Mouse (Mus musculus) thymus, postnatal 0 days (tissue): Measurements from ENCODE around the gene Gna14. TPM values are rescaled to one million over a fixed set of nuclear protein-coding genes. Genes with fewer than 3 reads are reported as not detected.

Experiments
- DNase-seq: peaks from one replicate; pipeline ENCODE4 v3.0.0-alpha.2; 2015; ENCODE audit warnings: low spot score
- polyA plus RNA-seq: library from polyadenylated mRNA; unstranded; fragments of >200 nt; fragmentation: Nextera tagmentation; extraction: Ambion mirVana; gene quantifications from 2 replicates; pipeline ENCODE4 v1.2.1, GENCODE M21; 2015

Gene Gna14
- polyA plus RNA-seq: 1.2 and 1.3 TPM in 2 replicates

GRCm38 (mm10) chr19:16435531-16436231, at the start of gene Gna14:
Gene Gna14, plus strand, starts transcription at chr19:16435762.
- DNase-seq: peak; percentile 61

GRCm38 (mm10) chr19:16386514-16386913, 49.0 kb upstream of the Gna14 start:
- DNase-seq: no peak

- no peak for DNase-seq
Observed at GRCm38 (mm10) chr19:16390192-16390795, 45.3 kb upstream of the Gna14 start.

GRCm38 (mm10) chr19:16394381-16394780, 41.2 kb upstream of the Gna14 start:
- DNase-seq: no peak

- DNase-seq: no peak
Observed at GRCm38 (mm10) chr19:16403101-16403500, 32.5 kb upstream of the Gna14 start.

- no peak for DNase-seq
Observed at GRCm38 (mm10) chr19:16407727-16408126, 27.8 kb upstream of the Gna14 start.

- DNase-seq: no peak
Observed at GRCm38 (mm10) chr19:16411302-16411701, 24.3 kb upstream of the Gna14 start.

GRCm38 (mm10) chr19:16418086-16418663, 17.4 kb upstream of the Gna14 start:
- DNase-seq: no peak

GRCm38 (mm10) chr19:16425596-16425995, 10.0 kb upstream of the Gna14 start:
- no peak for DNase-seq

GRCm38 (mm10) chr19:16431368-16431767, 4.2 kb upstream of the Gna14 start:
- DNase-seq: no peak

- no peak for DNase-seq
Observed at GRCm38 (mm10) chr19:16434879-16435278, 683 bp upstream of the Gna14 start.

GRCm38 (mm10) chr19:16436335-16437169, 990 bp downstream of the Gna14 start:
- peak; percentile 10 for DNase-seq

- DNase-seq: no peak
Observed at GRCm38 (mm10) chr19:16437170-16437483, 1.6 kb downstream of the Gna14 start.

GRCm38 (mm10) chr19:16437906-16438305, 2.3 kb downstream of the Gna14 start:
- DNase-seq: no peak

- no peak for DNase-seq
Observed at GRCm38 (mm10) chr19:16439278-16439677, 3.7 kb downstream of the Gna14 start.

- DNase-seq: no peak
Observed at GRCm38 (mm10) chr19:16439834-16440233, 4.3 kb downstream of the Gna14 start.

- DNase-seq: no peak
Observed at GRCm38 (mm10) chr19:16441329-16441728, 5.8 kb downstream of the Gna14 start.

GRCm38 (mm10) chr19:16443335-16443734, 7.8 kb downstream of the Gna14 start:
- no peak for DNase-seq

- DNase-seq: no peak
Observed at GRCm38 (mm10) chr19:16446612-16447011, 11.1 kb downstream of the Gna14 start.

- DNase-seq: no peak
Observed at GRCm38 (mm10) chr19:16447832-16448621, 12.5 kb downstream of the Gna14 start.

- peak; percentile 2 for DNase-seq
Observed at GRCm38 (mm10) chr19:16448796-16449195, 13.2 kb downstream of the Gna14 start.
